Mouse (Mus musculus): Measurements from ENCODE around the gene Nprl2. TPM values are rescaled to one million over a fixed set of nuclear protein-coding genes. Genes with fewer than 3 reads are reported as not detected.

Gene Nprl2
- polyA plus RNA-seq, 1 experiment: 34.7 TPM

- Histone ChIP-seq H3K4me1 (ENCODE audit: control insufficient read depth, insufficient read depth, low read length) (peaks cover 8% of the 10 kb centered on the region), H3K4me3 (ENCODE audit: control insufficient read depth, low read depth, low read length) (peak overlapping the region; percentile 93), H3K27ac (ENCODE audit: control insufficient read depth, insufficient read depth, low read depth, low read length) (no peak overlapping the region), H3K27me3 (ENCODE audit: control insufficient read depth, insufficient read depth, low read length) (no peaks in the 10 kb centered on the region), H3K36me3 (ENCODE audit: control insufficient read depth, insufficient read depth, low read length) (no peaks in the 10 kb centered on the region)
- no peak for TF ChIP-seq POLR2A (IDR thresholded peaks at IDR 0.05; ENCODE audit: control insufficient read depth, low read depth, low read length)
- TF ChIP-seq CTCF (IDR thresholded peaks at IDR 0.05; ENCODE audit: control insufficient read depth, insufficient read depth, insufficient replicate concordance, low read depth, low read length): no peak
Measured at GRCm38 (mm10) chr9:107579023-107579900, 37.2 kb downstream of the Nprl2 start.

- H3K4me3 ChIP-seq (ENCODE audit: control insufficient read depth, low read depth, low read length): peak within 1 kb of the TSS; percentile 93
- no peaks in the 10 kb centered on the region for H3K27me3 ChIP-seq (ENCODE audit: control insufficient read depth, insufficient read depth, low read length)
- peak within 1 kb of the TSS; percentile 68 for H3K27ac ChIP-seq (ENCODE audit: control insufficient read depth, insufficient read depth, low read depth, low read length)
- H3K4me1 ChIP-seq (ENCODE audit: control insufficient read depth, insufficient read depth, low read length): peaks cover 8% of the 10 kb centered on the region
- no peaks in the 10 kb centered on the region for H3K36me3 ChIP-seq (ENCODE audit: control insufficient read depth, insufficient read depth, low read length)
- peak; percentile 90 for TF ChIP-seq POLR2A (IDR thresholded peaks at IDR 0.05; ENCODE audit: control insufficient read depth, low read depth, low read length)
- 0 out of 2 replicates have a peak, but pooled peaks have one; percentile 9 for TF ChIP-seq CTCF (IDR thresholded peaks at IDR 0.05; ENCODE audit: control insufficient read depth, insufficient read depth, insufficient replicate concordance, low read depth, low read length)
Measured at GRCm38 (mm10) chr9:107580501-107581317, 38.7 kb downstream of the Nprl2 start, which contains the start of gene Hyal3. Gene Hyal3 (plus strand): TSS chr9:107580818.

GRCm38 (mm10) chr9:107581584-107581983 is 39.6 kb downstream of the Nprl2 start:
- no peak overlapping the region for H3K27ac ChIP-seq (ENCODE audit: control insufficient read depth, insufficient read depth, low read depth, low read length)
- H3K4me1 ChIP-seq (ENCODE audit: control insufficient read depth, insufficient read depth, low read length): peaks cover 10% of the 10 kb centered on the region
- no peaks in the 10 kb centered on the region for H3K27me3 ChIP-seq (ENCODE audit: control insufficient read depth, insufficient read depth, low read length)
- H3K4me3 ChIP-seq (ENCODE audit: control insufficient read depth, low read depth, low read length): peak overlapping the region; percentile 93
- no peaks in the 10 kb centered on the region for H3K36me3 ChIP-seq (ENCODE audit: control insufficient read depth, insufficient read depth, low read length)
- no peak for TF ChIP-seq POLR2A (IDR thresholded peaks at IDR 0.05; ENCODE audit: control insufficient read depth, low read depth, low read length)
- no peak for TF ChIP-seq CTCF (IDR thresholded peaks at IDR 0.05; ENCODE audit: control insufficient read depth, insufficient read depth, insufficient replicate concordance, low read depth, low read length)

GRCm38 (mm10) chr9:107582509-107583062 is 40.6 kb downstream of the Nprl2 start:
- Histone ChIP-seq H3K4me1 (ENCODE audit: control insufficient read depth, insufficient read depth, low read length) (peaks cover 10% of the 10 kb centered on the region), H3K4me3 (ENCODE audit: control insufficient read depth, low read depth, low read length) (peak overlapping the region; percentile 93), H3K36me3 (ENCODE audit: control insufficient read depth, insufficient read depth, low read length) (no peaks in the 10 kb centered on the region), H3K27ac (ENCODE audit: control insufficient read depth, insufficient read depth, low read depth, low read length) (no peak overlapping the region), H3K27me3 (ENCODE audit: control insufficient read depth, insufficient read depth, low read length) (no peaks in the 10 kb centered on the region)
- no peak for TF ChIP-seq POLR2A (IDR thresholded peaks at IDR 0.05; ENCODE audit: control insufficient read depth, low read depth, low read length)
- TF ChIP-seq CTCF (IDR thresholded peaks at IDR 0.05; ENCODE audit: control insufficient read depth, insufficient read depth, insufficient replicate concordance, low read depth, low read length): no peak

- no peak overlapping the region for H3K27ac ChIP-seq (ENCODE audit: control insufficient read depth, insufficient read depth, low read depth, low read length)
Measured at GRCm38 (mm10) chr9:107583174-107583573, 41.1 kb downstream of the Nprl2 start.

GRCm38 (mm10) chr9:107586504-107586903 is 44.5 kb downstream of the Nprl2 start:
- Histone ChIP-seq H3K4me1 (ENCODE audit: control insufficient read depth, insufficient read depth, low read length) (peaks cover 6% of the 10 kb centered on the region), H3K27ac (ENCODE audit: control insufficient read depth, insufficient read depth, low read depth, low read length) (no peak overlapping the region), H3K36me3 (ENCODE audit: control insufficient read depth, insufficient read depth, low read length) (no peaks in the 10 kb centered on the region), H3K4me3 (ENCODE audit: control insufficient read depth, low read depth, low read length) (peak overlapping the region; percentile 14; the same call in 1 of the 2 replicates), H3K27me3 (ENCODE audit: control insufficient read depth, insufficient read depth, low read length) (no peaks in the 10 kb centered on the region)
- TF ChIP-seq POLR2A (IDR thresholded peaks at IDR 0.05; ENCODE audit: control insufficient read depth, low read depth, low read length) (no peak), CTCF (IDR thresholded peaks at IDR 0.05; ENCODE audit: control insufficient read depth, insufficient read depth, insufficient replicate concordance, low read depth, low read length) (no peak)

More at GRCm38 (mm10) chr9:107583174-107583573, 41.1 kb downstream of the Nprl2 start:
- peaks cover 10% of the 10 kb centered on the region for H3K4me1 ChIP-seq (ENCODE audit: control insufficient read depth, insufficient read depth, low read length)
- no peaks in the 10 kb centered on the region for H3K36me3 ChIP-seq (ENCODE audit: control insufficient read depth, insufficient read depth, low read length)
- TF ChIP-seq POLR2A (IDR thresholded peaks at IDR 0.05; ENCODE audit: control insufficient read depth, low read depth, low read length) (no peak), CTCF (IDR thresholded peaks at IDR 0.05; ENCODE audit: control insufficient read depth, insufficient read depth, insufficient replicate concordance, low read depth, low read length) (no peak)
- peak overlapping the region; percentile 93; the same call in 1 of the 2 replicates for H3K4me3 ChIP-seq (ENCODE audit: control insufficient read depth, low read depth, low read length)
- H3K27me3 ChIP-seq (ENCODE audit: control insufficient read depth, insufficient read depth, low read length): no peaks in the 10 kb centered on the region
